Mouse (Mus musculus) olfactory bulb, adult 2 months (tissue): ENCODE measurements around the gene Jag2.

Source experiments
- CTCF ChIP-seq: fragments of 200-500 bp; IDR thresholded peaks from 2 replicates; pipeline ENCODE4 v1.5.1; 2012; ENCODE audit warnings: low read depth, mild to moderate bottlenecking, low read length, moderate library complexity; ENCODE audit not compliant: insufficient read depth
- POLR2A ChIP-seq: fragments of 200-500 bp; IDR thresholded peaks from 2 replicates; pipeline ENCODE4 v1.6.1; 2012; ENCODE audit warnings: mild to moderate bottlenecking, low read depth, low read length, moderate library complexity; ENCODE audit not compliant: insufficient read depth

DNA sequence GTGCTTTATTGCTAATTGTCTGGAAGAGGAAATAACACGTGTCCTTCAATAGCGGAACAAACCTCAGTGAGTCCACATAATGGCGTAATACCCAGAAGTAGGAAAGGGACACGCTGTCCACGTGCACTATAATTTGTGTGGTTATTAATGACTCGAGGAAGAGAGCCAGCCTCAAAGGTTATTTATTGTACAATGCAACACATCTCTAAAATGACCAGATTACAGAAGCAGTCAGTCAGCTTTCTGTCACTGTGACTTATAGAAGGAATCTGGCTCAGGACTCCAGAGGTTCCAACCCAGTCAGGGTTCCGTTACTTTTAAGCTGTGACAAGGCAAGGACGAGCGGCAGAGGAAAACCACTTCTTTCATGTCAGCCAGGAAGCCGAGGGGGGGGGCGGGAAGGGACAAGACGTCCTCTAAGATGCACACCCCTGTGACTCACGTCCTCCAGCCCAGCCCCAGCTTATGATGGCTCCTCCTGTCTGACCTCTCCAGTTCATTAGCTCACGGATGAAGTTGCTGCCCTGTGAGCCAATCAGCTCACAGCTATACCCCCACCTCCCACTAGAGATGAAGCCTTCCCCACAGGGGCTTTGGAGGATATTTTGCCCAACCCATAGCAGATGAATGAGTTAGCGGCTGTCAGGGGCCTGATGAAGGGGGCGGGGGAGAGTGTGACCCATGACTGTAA, 31.9 kb downstream of the Jag2 start:
- no peak for TF ChIP-seq CTCF
- no peak for TF ChIP-seq POLR2A
